Mouse (Mus musculus): ENCODE data around the gene Kmt2b.

- TF ChIP-seq POLR2A (IDR thresholded peaks at IDR 0.05; ENCODE audit: low read depth, low read length), result peak; percentile 52
- peak; percentile 65; the same call in 1 of the 2 replicates for TF ChIP-seq ZMIZ1 (IDR thresholded peaks at IDR 0.05; ENCODE audit: low read depth, low read length)
- no peak for TF ChIP-seq IRF4 (IDR thresholded peaks at IDR 0.05; ENCODE audit: low read depth, low read length)
- no peak for TF ChIP-seq ZNF384 (IDR thresholded peaks at IDR 0.05; ENCODE audit: low read depth, low read length)
- TF ChIP-seq E2F4 (IDR thresholded peaks at IDR 0.05; ENCODE audit: insufficient replicate concordance, low read depth, low read length), result peak; percentile 68; the same call in 1 of the 2 replicates
- TF ChIP-seq EP300 (IDR thresholded peaks at IDR 0.05; ENCODE audit: low read length), result no peak
Observed at GRCm38 (mm10) chr7:30534633-30535577, 53.6 kb downstream of the Kmt2b start, which contains the start of gene Arhgap33.
